Mouse (Mus musculus): ENCODE results near the gene Gm30191.
"Not testable (repeated sequence)": the region's sequence is repeated elsewhere in the genome, so short reads cannot be mapped to it uniquely, and the experiment has no call there.

The Gm30191 gene

GRCm38 (mm10) chr4:134287575-134288025 lies 40.9 kb downstream of the Gm30191 start, which contains the start of gene Pdik1l:
Pdik1l (minus strand) TSS chr4:134287895.
- DNase-seq: peak; percentile 69

GRCm38 (mm10) chr4:134288397-134289256 lies 41.9 kb downstream of the Gm30191 start:
- no peak for DNase-seq

GRCm38 (mm10) chr4:134292067-134292466 lies 45.3 kb downstream of the Gm30191 start:
- peak; percentile 75 for DNase-seq

- DNase-seq: no peak
Observed at GRCm38 (mm10) chr4:134293061-134293691, 46.4 kb downstream of the Gm30191 start.

- DNase-seq: no peak
Observed at GRCm38 (mm10) chr4:134293692-134294163, 47.0 kb downstream of the Gm30191 start.

GRCm38 (mm10) chr4:134296096-134296495 lies 49.4 kb downstream of the Gm30191 start:
- not testable (repeated sequence) for DNase-seq

GRCm38 (mm10) chr4:134296523-134296922 lies 49.8 kb downstream of the Gm30191 start:
- no peak for DNase-seq

- DNase-seq: no peak
Observed at GRCm38 (mm10) chr4:134297369-134297768, 50.6 kb downstream of the Gm30191 start.

GRCm38 (mm10) chr4:134298626-134299497 lies 52.1 kb downstream of the Gm30191 start:
- no peak for DNase-seq

- no peak for DNase-seq
Observed at GRCm38 (mm10) chr4:134299498-134299810, 52.7 kb downstream of the Gm30191 start.
